Mouse (Mus musculus): ENCODE measurements around the gene Ifna7. TPM values are rescaled to one million over a fixed set of nuclear protein-coding genes. Genes with fewer than 3 reads are reported as not detected.
"Not testable (repeated sequence)": the region's sequence is repeated elsewhere in the genome, so short reads cannot be mapped to it uniquely, and the experiment has no call there.

Ifna7 gene
- polyA plus RNA-seq (2015; fragmentation: Nextera tagmentation; extraction: Ambion mirVana): not detected in 2 replicates

DNA sequence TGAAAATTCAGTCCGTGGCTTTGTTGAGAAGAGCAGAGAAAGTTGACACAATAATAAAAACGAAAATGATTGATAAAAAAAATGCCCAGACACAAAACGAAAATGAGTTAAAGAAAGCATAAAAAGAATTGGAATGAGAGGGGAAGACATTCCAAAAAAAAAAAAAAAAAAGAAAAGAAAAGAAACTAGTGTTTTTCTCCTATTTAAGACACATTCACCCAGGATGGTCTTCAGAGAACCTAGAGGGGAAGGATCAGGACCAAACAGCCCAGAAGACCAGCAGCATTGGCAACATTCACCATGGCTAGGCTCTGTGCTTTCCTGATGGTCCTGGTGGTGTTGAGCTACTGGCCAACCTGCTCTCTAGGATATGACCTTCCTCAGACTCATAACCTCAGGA is at the start of gene Ifna7:
Ifna7 (plus strand) TSS at position 301 of the 400 bp plus-strand sequence.
- no peaks in the 10 kb centered on the region for H3K27me3 ChIP-seq

GRCm38 (mm10) chr4:88773534-88773933 is 42.5 kb upstream of the Ifna7 start, which contains the start of gene Gm13290:
Gm13290 (plus strand) TSS chr4:88773834.
- H3K36me3 ChIP-seq; H3K4me3 ChIP-seq; ATAC-seq (ENCODE audit: low FRiP score, low read depth); H3K9me3 ChIP-seq; H3K4me2 ChIP-seq; H3K4me1 ChIP-seq (replicated peaks); H3K9ac ChIP-seq; H3K27ac ChIP-seq (replicated peaks); H3K27me3 ChIP-seq: not testable (repeated sequence)
- WGBS: no CpG with 5 or more reads among the region's 32 CpGs

More for the DNA sequence above, at the start of gene Ifna7:
- Histone ChIP-seq H3K27ac (replicated peaks) (no peak within 1 kb of the TSS), H3K36me3 (no peaks in the 10 kb centered on the region), H3K4me1 (replicated peaks) (no peaks in the 10 kb centered on the region), H3K4me3 (no peak within 1 kb of the TSS), H3K9me3 (no peaks in the 10 kb centered on the region), H3K4me2 (no peak within 1 kb of the TSS), H3K9ac (no peak within 1 kb of the TSS)
- 76% methylated on average over 3 of the region's 3 CpGs for WGBS
- ATAC-seq (ENCODE audit: low FRiP score, low read depth): no peak

DNA sequence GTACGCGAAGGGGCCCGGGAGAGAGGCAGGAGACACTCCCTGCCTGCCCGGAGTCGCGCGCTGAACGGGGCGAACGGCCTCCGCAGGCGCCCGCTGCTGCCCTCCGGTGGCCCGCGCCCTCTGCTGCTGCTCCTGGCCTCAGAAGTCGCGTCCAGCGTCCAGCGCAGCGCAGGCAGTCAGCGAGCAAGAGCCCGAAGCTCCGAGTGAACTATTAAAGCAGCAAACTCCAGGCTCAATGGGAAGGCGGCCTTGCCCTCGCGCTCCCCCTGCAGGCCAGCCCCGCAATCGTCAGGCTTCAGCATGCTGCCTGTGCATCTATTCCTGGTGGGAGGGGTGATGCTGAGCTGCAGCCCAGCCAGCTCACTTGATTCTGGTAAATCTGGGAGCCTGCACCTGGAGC is 39.4 kb upstream of the Ifna7 start, which contains the start of gene Gm13289:
Gm13289 (plus strand) TSS at position 301 of the 400 bp plus-strand sequence.
- not testable (repeated sequence) for H3K27me3 ChIP-seq; H3K36me3 ChIP-seq; H3K4me3 ChIP-seq; ATAC-seq (ENCODE audit: low FRiP score, low read depth); H3K9ac ChIP-seq; H3K9me3 ChIP-seq; H3K4me1 ChIP-seq (replicated peaks); H3K27ac ChIP-seq (replicated peaks); H3K4me2 ChIP-seq
- WGBS: no CpG with 5 or more reads among the region's 29 CpGs

DNA sequence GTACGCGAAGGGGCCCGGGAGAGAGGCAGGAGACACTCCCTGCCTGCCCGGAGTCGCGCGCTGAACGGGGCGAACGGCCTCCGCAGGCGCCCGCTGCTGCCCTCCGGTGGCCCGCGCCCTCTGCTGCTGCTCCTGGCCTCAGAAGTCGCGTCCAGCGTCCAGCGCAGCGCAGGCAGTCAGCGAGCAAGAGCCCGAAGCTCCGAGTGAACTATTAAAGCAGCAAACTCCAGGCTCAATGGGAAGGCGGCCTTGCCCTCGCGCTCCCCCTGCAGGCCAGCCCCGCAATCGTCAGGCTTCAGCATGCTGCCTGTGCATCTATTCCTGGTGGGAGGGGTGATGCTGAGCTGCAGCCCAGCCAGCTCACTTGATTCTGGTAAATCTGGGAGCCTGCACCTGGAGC is 36.5 kb upstream of the Ifna7 start, which contains the start of gene Gm13272:
Gm13272 (plus strand) TSS at position 301 of the 400 bp plus-strand sequence.
- not testable (repeated sequence) for ATAC-seq (ENCODE audit: low FRiP score, low read depth); H3K9ac ChIP-seq; H3K4me2 ChIP-seq; H3K9me3 ChIP-seq; H3K4me3 ChIP-seq; H3K27ac ChIP-seq (replicated peaks); H3K36me3 ChIP-seq; H3K27me3 ChIP-seq; H3K4me1 ChIP-seq (replicated peaks)
- no CpG with 5 or more reads among the region's 29 CpGs for WGBS

DNA sequence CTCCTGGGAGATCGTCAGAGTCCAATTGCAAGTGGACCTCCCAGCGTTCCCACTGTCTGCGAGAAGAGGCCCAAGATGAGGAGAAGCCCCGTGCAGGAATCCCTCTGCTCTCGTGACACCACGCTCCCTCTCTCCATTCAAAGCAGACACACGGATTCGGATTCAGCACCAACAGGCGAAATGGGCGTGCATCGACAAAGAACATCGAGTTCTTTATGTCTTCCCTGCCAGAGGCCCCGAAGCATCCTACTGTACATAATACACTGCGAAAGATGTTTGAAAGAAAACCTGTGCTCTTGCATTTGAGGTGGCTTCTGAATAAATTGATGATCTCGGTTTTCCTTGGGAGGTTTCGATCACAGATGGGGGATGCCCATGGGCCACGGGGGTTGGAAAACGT is 35.7 kb upstream of the Ifna7 start:
- H3K27me3 ChIP-seq; H3K4me3 ChIP-seq; H3K27ac ChIP-seq (replicated peaks); H3K4me1 ChIP-seq (replicated peaks); ATAC-seq (ENCODE audit: low FRiP score, low read depth); H3K4me2 ChIP-seq; H3K36me3 ChIP-seq; H3K9ac ChIP-seq; H3K9me3 ChIP-seq: not testable (repeated sequence)
- WGBS: 50% methylated on average over 16 of the region's 18 CpGs

- H3K4me3 ChIP-seq: 0 out of 2 replicates have a peak within 1 kb of the TSS, but pooled peaks have one; percentile 15
- H3K4me2 ChIP-seq: peak within 1 kb of the TSS; percentile 50
- H3K9me3 ChIP-seq; ATAC-seq (ENCODE audit: low FRiP score, low read depth); H3K4me1 ChIP-seq (replicated peaks); H3K9ac ChIP-seq; H3K27ac ChIP-seq (replicated peaks); H3K27me3 ChIP-seq; H3K36me3 ChIP-seq: not testable (repeated sequence)
- 17% methylated on average over 4 of the region's 7 CpGs for WGBS
These were observed 34.2 kb upstream of the Ifna7 start, which contains the start of gene Ifnz for GRCm38 (mm10) chr4:88781831-88782230. Ifnz (plus strand) TSS chr4:88782131.

GRCm38 (mm10) chr4:88782335-88782734 is 33.7 kb upstream of the Ifna7 start:
- not testable (repeated sequence) for H3K9ac ChIP-seq; H3K36me3 ChIP-seq; H3K9me3 ChIP-seq; ATAC-seq (ENCODE audit: low FRiP score, low read depth); H3K4me1 ChIP-seq (replicated peaks); H3K27me3 ChIP-seq; H3K27ac ChIP-seq (replicated peaks)
- 0% methylated on average over 3 of the region's 31 CpGs for WGBS
- Histone ChIP-seq H3K4me2 (peak overlapping the region; percentile 50), H3K4me3 (0 out of 2 replicates have a peak overlapping the region, but pooled peaks have one; percentile 15)

- not testable (repeated sequence) for ATAC-seq (ENCODE audit: low FRiP score, low read depth); H3K27ac ChIP-seq (replicated peaks)
These were observed 30.6 kb upstream of the Ifna7 start, which contains the start of gene Gm13276 for GRCm38 (mm10) chr4:88785409-88785808. Gm13276 (plus strand) TSS chr4:88785709.

DNA sequence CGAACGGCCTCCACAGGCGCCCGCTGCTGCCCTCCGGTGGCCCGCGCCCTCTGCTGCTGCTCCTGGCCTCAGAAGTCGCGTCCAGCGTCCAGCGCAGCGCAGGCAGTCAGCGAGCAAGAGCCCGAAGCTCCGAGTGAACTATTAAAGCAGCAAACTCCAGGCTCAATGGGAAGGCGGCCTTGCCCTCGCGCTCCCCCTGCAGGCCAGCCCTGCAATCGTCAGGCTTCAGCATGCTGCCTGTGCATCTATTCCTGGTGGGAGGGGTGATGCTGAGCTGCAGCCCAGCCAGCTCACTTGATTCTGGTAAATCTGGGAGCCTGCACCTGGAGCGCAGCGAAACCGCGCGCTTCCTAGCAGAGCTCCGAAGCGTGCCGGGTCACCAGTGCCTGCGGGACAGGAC is 27.6 kb upstream of the Ifna7 start, which contains the start of gene Gm13277:
Gm13277 (plus strand) TSS at position 231 of the 400 bp plus-strand sequence.
- WGBS: no CpG with 5 or more reads among the region's 28 CpGs

More at GRCm38 (mm10) chr4:88785409-88785808, 30.6 kb upstream of the Ifna7 start, which contains the start of gene Gm13276:
- H3K4me2 ChIP-seq; H3K9me3 ChIP-seq; H3K36me3 ChIP-seq; H3K27me3 ChIP-seq; H3K4me1 ChIP-seq (replicated peaks); H3K9ac ChIP-seq; H3K4me3 ChIP-seq: not testable (repeated sequence)
- no CpG with 5 or more reads among the region's 27 CpGs for WGBS

DNA sequence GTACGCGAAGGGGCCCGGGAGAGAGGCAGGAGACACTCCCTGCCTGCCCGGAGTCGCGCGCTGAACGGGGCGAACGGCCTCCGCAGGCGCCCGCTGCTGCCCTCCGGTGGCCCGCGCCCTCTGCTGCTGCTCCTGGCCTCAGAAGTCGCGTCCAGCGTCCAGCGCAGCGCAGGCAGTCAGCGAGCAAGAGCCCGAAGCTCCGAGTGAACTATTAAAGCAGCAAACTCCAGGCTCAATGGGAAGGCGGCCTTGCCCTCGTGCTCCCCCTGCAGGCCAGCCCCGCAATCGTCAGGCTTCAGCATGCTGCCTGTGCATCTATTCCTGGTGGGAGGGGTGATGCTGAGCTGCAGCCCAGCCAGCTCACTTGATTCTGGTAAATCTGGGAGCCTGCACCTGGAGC is 24.8 kb upstream of the Ifna7 start, which contains the start of gene Gm13278:
Gm13278 (plus strand) TSS at position 301 of the 400 bp plus-strand sequence.
- H3K4me2 ChIP-seq; H3K36me3 ChIP-seq; H3K9me3 ChIP-seq; H3K27me3 ChIP-seq; H3K4me1 ChIP-seq (replicated peaks); H3K4me3 ChIP-seq; H3K27ac ChIP-seq (replicated peaks); H3K9ac ChIP-seq; ATAC-seq (ENCODE audit: low FRiP score, low read depth): not testable (repeated sequence)
- no CpG with 5 or more reads among the region's 28 CpGs for WGBS

More for the DNA sequence above, 27.6 kb upstream of the Ifna7 start, which contains the start of gene Gm13277:
- not testable (repeated sequence) for H3K9me3 ChIP-seq; H3K27me3 ChIP-seq; H3K4me3 ChIP-seq; H3K9ac ChIP-seq; H3K4me2 ChIP-seq; ATAC-seq (ENCODE audit: low FRiP score, low read depth); H3K36me3 ChIP-seq; H3K4me1 ChIP-seq (replicated peaks); H3K27ac ChIP-seq (replicated peaks)

DNA sequence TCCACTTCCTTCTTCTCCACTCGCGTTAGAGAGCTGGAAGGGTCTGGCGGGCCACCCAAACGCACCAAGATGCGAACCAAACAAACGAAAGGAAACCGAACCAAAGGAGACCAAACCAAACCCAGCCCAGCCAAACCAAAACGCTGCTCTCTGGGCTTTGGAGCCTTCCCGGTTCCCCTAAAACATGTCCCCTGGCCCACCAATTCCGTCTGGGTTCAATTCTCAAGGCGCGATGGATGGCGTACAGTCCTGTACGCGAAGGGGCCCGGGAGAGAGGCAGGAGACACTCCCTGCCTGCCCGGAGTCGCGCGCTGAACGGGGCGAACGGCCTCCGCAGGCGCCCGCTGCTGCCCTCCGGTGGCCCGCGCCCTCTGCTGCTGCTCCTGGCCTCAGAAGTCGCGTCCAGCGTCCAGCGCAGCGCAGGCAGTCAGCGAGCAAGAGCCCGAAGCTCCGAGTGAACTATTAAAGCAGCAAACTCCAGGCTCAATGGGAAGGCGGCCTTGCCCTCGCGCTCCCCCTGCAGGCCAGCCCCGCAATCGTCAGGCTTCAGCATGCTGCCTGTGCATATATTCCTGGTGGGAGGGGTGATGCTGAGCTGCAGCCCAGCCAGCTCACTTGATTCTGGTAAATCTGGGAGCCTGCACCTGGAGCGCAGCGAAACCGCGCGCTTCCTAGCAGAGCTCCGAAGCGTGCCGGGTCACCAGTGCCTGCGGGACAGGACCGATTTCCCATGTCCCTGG is 21.9 kb upstream of the Ifna7 start, which contains the start of gene Gm13275:
Gm13275 (plus strand) TSS at position 552 of the 740 bp plus-strand sequence.
- H3K4me2 ChIP-seq; ATAC-seq (ENCODE audit: low FRiP score, low read depth); H3K27ac ChIP-seq (replicated peaks); H3K4me3 ChIP-seq; H3K36me3 ChIP-seq; H3K27me3 ChIP-seq; H3K9ac ChIP-seq; H3K4me1 ChIP-seq (replicated peaks); H3K9me3 ChIP-seq: not testable (repeated sequence)
- WGBS: 0% methylated on average over 13 of the region's 52 CpGs

- not testable (repeated sequence) for H3K9me3 ChIP-seq; H3K4me3 ChIP-seq; H3K4me1 ChIP-seq (replicated peaks); ATAC-seq (ENCODE audit: low FRiP score, low read depth); H3K27ac ChIP-seq (replicated peaks); H3K27me3 ChIP-seq; H3K9ac ChIP-seq; H3K4me2 ChIP-seq; H3K36me3 ChIP-seq
- WGBS: no CpG with 5 or more reads among the region's 28 CpGs
These were observed 18.9 kb upstream of the Ifna7 start, which contains the start of gene Gm13279 for GRCm38 (mm10) chr4:88797097-88797496. Gm13279 (plus strand) TSS chr4:88797397.
